Mouse (Mus musculus): ENCODE results near the gene Mgat3. TPM values are rescaled to one million over a fixed set of nuclear protein-coding genes. Genes with fewer than 3 reads are reported as not detected.

Mgat3 gene
- polyA plus RNA-seq, 1 experiment from 2014 or later, result 0.55 TPM

DNA sequence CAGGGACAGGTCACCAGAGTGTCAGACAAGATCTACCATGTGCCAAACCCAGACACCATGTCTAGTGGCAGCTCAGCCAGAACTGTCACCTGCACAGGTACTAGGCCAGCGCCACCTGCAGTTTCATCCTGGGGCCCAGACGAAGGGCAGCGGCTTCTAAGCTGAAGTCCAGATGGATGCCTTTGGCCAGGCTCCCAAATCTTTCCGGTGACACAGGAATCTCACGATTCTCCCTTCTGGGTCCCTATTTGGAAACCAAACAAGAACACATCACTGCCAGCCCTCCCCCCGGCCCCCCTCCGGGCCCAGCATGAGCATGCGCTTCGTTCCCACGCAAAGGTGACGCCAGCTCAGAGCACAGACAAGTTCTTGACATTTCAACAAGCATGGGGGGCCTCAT is 10.2 kb upstream of the Mgat3 start:
- WGBS (ENCODE audit: insufficient replicate concordance), result 83% methylated on average over 11 of the region's 11 CpGs
- Histone ChIP-seq H3K4me2 (ENCODE audit: low read depth, low read length) (no peak overlapping the region), H3K36me3 (ENCODE audit: control insufficient read depth, insufficient read depth) (peaks cover 11% of the 10 kb centered on the region), H3K9ac (ENCODE audit: low read depth, low read length) (no peak overlapping the region), H3K27me3 (ENCODE audit: control insufficient read depth, insufficient read depth, low read depth, low read length) (no peaks in the 10 kb centered on the region), H3K9me3 (replicated peaks; ENCODE audit: control insufficient read depth, low read length) (no peaks in the 10 kb centered on the region), H3K27ac (ENCODE audit: low read length) (no peak overlapping the region), H3K4me3 (ENCODE audit: low read depth, low read length) (no peak overlapping the region), H3K4me1 (ENCODE audit: control insufficient read depth, low read depth, low read length) (no peaks in the 10 kb centered on the region; the same call in 1 of the 2 replicates)
- no peak for ATAC-seq (ENCODE audit: low read depth)

DNA sequence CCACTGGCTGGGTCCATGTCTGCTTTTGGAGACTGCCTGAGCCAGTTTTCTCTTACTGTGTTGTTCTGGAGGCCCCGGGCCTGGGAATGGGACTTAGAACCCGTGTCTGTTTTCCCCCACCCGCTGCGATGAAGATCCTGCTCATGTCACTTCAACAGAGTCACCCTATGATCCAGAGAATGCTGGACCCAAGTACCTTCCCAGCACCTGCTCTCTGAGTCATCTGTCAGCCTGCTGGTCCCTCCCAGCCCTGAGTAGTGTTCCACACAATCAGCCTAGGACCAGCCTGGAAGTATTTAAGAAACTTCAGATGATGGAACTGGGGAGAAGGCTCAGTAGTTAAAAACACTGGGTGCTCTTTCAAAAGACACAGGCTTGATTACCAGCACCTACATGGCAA is 9.8 kb upstream of the Mgat3 start:
- Histone ChIP-seq H3K36me3 (ENCODE audit: control insufficient read depth, insufficient read depth) (peaks cover 11% of the 10 kb centered on the region), H3K27me3 (ENCODE audit: control insufficient read depth, insufficient read depth, low read depth, low read length) (no peaks in the 10 kb centered on the region), H3K4me3 (ENCODE audit: low read depth, low read length) (no peak overlapping the region), H3K27ac (ENCODE audit: low read length) (no peak overlapping the region), H3K4me1 (ENCODE audit: control insufficient read depth, low read depth, low read length) (no peaks in the 10 kb centered on the region; the same call in 1 of the 2 replicates), H3K4me2 (ENCODE audit: low read depth, low read length) (no peak overlapping the region), H3K9me3 (replicated peaks; ENCODE audit: control insufficient read depth, low read length) (no peaks in the 10 kb centered on the region), H3K9ac (ENCODE audit: low read depth, low read length) (no peak overlapping the region)
- ATAC-seq (ENCODE audit: low read depth), result no peak
- WGBS (ENCODE audit: insufficient replicate concordance), result 78% methylated on average over 4 of the region's 4 CpGs

DNA sequence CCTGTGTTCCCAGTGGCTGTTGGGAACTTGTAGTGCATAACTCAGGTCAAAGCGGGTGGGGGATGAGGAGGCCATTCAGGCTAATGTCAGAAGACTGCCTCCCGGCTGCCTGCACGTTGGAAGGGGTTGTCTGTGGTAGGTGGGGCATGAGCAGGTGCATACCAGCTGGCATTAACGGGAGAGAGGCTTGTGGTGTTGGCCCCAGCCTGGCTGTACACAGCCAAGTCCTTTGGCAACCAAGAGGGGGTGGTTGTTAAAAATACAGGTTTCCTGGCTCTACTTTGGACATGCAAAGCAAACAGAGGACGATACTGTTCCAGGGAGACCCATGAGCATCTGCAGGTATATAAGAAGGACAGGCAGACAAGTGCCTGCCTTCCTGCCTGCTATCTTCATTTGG is 8.1 kb upstream of the Mgat3 start:
- no peak overlapping the region for H3K4me2 ChIP-seq (ENCODE audit: low read depth, low read length)
- 43% methylated on average over 5 of the region's 5 CpGs for WGBS (ENCODE audit: insufficient replicate concordance)
- ATAC-seq (ENCODE audit: low read depth), result no peak
- H3K4me1 ChIP-seq (ENCODE audit: control insufficient read depth, low read depth, low read length), result no peaks in the 10 kb centered on the region
- H3K27me3 ChIP-seq (ENCODE audit: control insufficient read depth, insufficient read depth, low read depth, low read length), result no peaks in the 10 kb centered on the region; the same call in 1 of the 2 replicates
- H3K4me3 ChIP-seq (ENCODE audit: low read depth, low read length), result no peak overlapping the region
- peaks cover 9% of the 10 kb centered on the region for H3K36me3 ChIP-seq (ENCODE audit: control insufficient read depth, insufficient read depth)
- no peak overlapping the region for H3K9ac ChIP-seq (ENCODE audit: low read depth, low read length)
- no peaks in the 10 kb centered on the region for H3K9me3 ChIP-seq (replicated peaks; ENCODE audit: control insufficient read depth, low read length)
- H3K27ac ChIP-seq (ENCODE audit: low read length), result no peak overlapping the region

DNA sequence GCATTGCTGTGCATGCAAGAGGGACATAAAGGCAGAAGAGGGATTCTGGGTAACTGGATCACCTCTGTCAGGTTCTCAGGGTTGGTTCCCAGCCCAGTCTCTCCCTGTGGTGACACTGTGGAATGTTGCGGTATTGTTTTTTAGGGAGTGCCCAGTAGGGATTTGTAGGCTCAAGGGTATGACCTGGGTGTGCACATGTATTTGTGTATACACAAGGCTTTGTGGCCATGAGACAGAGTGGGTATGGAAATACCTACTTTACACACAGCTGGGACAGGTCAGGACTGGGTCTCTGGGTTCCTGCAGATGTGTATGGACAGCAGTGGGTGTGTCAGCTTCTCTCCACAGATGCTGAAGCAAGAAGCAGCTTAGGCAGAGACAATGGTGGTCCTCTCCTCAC is 4.0 kb upstream of the Mgat3 start:
- no peak overlapping the region for H3K9ac ChIP-seq (ENCODE audit: low read depth, low read length)
- no peaks in the 10 kb centered on the region for H3K9me3 ChIP-seq (replicated peaks; ENCODE audit: control insufficient read depth, low read length)
- no peaks in the 10 kb centered on the region for H3K36me3 ChIP-seq (ENCODE audit: control insufficient read depth, insufficient read depth)
- peaks cover 2% of the 10 kb centered on the region; the same call in 1 of the 2 replicates for H3K4me1 ChIP-seq (ENCODE audit: control insufficient read depth, low read depth, low read length)
- no peak overlapping the region for H3K4me3 ChIP-seq (ENCODE audit: low read depth, low read length)
- ATAC-seq (ENCODE audit: low read depth), result no peak
- H3K4me2 ChIP-seq (ENCODE audit: low read depth, low read length), result no peak overlapping the region
- peaks cover 35% of the 10 kb centered on the region for H3K27me3 ChIP-seq (ENCODE audit: control insufficient read depth, insufficient read depth, low read depth, low read length)
- H3K27ac ChIP-seq (ENCODE audit: low read length), result no peak overlapping the region
- WGBS (ENCODE audit: insufficient replicate concordance), result 85% methylated on average over 1 of the region's 1 CpGs

DNA sequence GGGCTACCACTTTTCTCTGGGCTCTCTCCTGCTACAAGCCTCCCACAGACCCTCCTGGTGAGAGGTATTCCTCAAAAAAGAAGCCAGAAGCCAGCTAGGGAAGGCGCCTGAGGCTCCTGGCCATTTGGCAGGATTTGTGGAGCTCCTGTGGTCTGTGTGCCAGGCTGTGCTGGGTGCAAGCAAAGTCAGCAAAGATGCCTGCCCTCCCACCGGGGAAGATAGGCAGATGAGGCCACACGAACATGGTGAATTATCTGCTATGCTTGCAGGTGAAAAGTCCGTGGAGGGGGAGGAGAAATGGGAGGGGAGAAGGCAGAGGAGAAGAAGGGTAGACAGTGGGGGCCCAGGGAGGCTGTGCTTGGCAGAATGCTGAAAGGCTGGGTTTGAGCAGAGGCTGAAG is 3.2 kb upstream of the Mgat3 start:
- Histone ChIP-seq H3K4me3 (ENCODE audit: low read depth, low read length) (no peak overlapping the region), H3K9me3 (replicated peaks; ENCODE audit: control insufficient read depth, low read length) (no peaks in the 10 kb centered on the region), H3K4me1 (ENCODE audit: control insufficient read depth, low read depth, low read length) (peaks cover 2% of the 10 kb centered on the region; the same call in 1 of the 2 replicates), H3K4me2 (ENCODE audit: low read depth, low read length) (no peak overlapping the region), H3K27me3 (ENCODE audit: control insufficient read depth, insufficient read depth, low read depth, low read length) (peaks cover 44% of the 10 kb centered on the region), H3K9ac (ENCODE audit: low read depth, low read length) (no peak overlapping the region), H3K36me3 (ENCODE audit: control insufficient read depth, insufficient read depth) (no peaks in the 10 kb centered on the region), H3K27ac (ENCODE audit: low read length) (no peak overlapping the region)
- no peak for ATAC-seq (ENCODE audit: low read depth)
- 17% methylated on average over 4 of the region's 4 CpGs for WGBS (ENCODE audit: insufficient replicate concordance)

DNA sequence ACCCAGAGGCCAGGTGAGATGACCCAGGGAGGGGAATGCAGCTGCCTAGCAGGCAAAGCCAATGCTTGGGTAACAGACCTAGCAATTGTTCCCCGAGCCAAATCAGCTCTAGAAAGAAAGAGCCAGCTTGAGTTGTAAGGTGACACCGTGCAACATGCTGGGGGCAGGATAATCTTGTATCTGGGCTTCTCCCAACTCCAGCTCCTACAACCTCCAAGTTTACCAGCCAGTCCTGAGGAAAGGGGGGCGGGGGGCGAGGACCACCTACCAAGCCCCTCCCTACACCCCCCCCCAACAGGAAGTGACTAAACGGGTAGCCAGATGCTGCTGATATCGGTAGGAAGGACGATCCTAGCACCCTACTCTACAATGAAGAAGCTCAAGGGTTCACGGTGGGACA is 2.2 kb upstream of the Mgat3 start:
- WGBS (ENCODE audit: insufficient replicate concordance), result 8% methylated on average over 8 of the region's 8 CpGs
- H3K27me3 ChIP-seq (ENCODE audit: control insufficient read depth, insufficient read depth, low read depth, low read length), result peaks cover 53% of the 10 kb centered on the region
- H3K27ac ChIP-seq (ENCODE audit: low read length), result no peak overlapping the region
- no peak overlapping the region for H3K4me2 ChIP-seq (ENCODE audit: low read depth, low read length)
- H3K4me1 ChIP-seq (ENCODE audit: control insufficient read depth, low read depth, low read length), result peaks cover 2% of the 10 kb centered on the region; the same call in 1 of the 2 replicates
- H3K4me3 ChIP-seq (ENCODE audit: low read depth, low read length), result no peak overlapping the region
- no peak overlapping the region for H3K9ac ChIP-seq (ENCODE audit: low read depth, low read length)
- H3K36me3 ChIP-seq (ENCODE audit: control insufficient read depth, insufficient read depth), result no peaks in the 10 kb centered on the region
- no peaks in the 10 kb centered on the region for H3K9me3 ChIP-seq (replicated peaks; ENCODE audit: control insufficient read depth, low read length)
- no peak for ATAC-seq (ENCODE audit: low read depth)

DNA sequence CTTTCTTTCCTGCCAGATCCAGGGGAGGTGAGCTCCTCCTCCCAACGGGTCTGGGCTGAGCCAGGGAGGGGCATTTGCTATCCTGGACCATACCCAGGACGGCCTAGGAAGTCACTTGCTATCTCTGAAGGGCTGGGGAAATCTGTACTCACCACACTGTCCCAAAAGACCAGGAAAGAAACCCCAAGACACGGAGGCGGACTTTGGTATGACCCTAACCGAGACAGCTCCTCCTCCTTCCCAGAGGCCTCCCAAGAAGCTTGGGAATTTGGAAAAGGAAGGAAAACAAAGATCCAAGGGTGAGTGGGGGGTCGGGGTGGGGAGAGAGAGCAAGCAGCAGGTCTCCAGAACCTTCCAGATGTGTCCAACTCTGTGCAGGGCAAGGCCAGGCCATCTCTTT is 1.7 kb upstream of the Mgat3 start:
- Histone ChIP-seq H3K4me3 (ENCODE audit: low read depth, low read length) (no peak overlapping the region), H3K4me2 (ENCODE audit: low read depth, low read length) (no peak overlapping the region), H3K9me3 (replicated peaks; ENCODE audit: control insufficient read depth, low read length) (no peaks in the 10 kb centered on the region), H3K27ac (ENCODE audit: low read length) (no peak overlapping the region), H3K27me3 (ENCODE audit: control insufficient read depth, insufficient read depth, low read depth, low read length) (peaks cover 54% of the 10 kb centered on the region), H3K36me3 (ENCODE audit: control insufficient read depth, insufficient read depth) (no peaks in the 10 kb centered on the region), H3K9ac (ENCODE audit: low read depth, low read length) (no peak overlapping the region), H3K4me1 (ENCODE audit: control insufficient read depth, low read depth, low read length) (peaks cover 2% of the 10 kb centered on the region; the same call in 1 of the 2 replicates)
- 20% methylated on average over 6 of the region's 6 CpGs for WGBS (ENCODE audit: insufficient replicate concordance)
- no peak for ATAC-seq (ENCODE audit: low read depth)

DNA sequence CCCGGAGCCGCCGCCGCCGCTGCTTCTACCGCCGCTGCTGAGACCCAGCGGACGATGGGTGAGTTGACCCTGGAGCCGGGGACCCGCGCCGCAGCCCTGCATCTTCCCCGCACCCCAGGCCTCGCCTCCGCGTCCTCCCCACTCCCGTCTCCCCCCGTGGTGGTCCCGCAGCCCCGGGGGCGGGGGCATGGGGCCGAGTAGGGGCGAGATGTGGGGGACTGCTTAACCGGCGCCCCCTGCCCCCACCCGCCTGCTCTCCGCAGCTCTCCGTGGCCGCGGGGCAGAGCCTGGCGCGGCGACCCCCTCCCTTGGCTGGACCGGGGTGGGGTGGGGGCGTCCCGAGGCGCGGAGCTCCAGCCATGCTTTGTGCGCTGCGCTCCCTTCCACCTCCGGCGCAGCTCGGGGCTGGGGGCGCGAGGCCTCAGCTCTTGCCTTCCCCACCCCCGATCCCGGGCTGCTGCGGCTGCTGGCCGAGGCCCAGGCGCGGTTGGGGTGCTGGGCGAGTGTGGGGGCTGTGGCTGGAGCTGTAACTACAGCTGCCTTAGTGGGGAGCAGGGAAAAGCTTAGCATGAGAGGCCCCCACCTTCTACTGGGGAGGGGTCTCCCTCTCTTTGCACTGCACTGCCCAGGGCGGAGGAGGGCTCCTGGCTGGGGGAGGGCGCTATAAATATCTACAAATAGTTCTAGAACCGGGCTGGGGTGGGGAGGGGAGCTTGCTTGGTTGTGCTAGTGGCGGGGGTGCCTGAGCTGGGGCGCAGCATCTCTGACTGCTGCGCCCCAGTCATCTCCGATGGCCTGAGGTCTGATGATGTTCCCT is 468 bp downstream of the Mgat3 start:
- 3% methylated on average over 49 of the region's 60 CpGs for WGBS (ENCODE audit: insufficient replicate concordance)
- ATAC-seq (ENCODE audit: low read depth), result no peak
- H3K4me2 ChIP-seq (ENCODE audit: low read depth, low read length), result peak overlapping the region; percentile 62
- no peaks in the 10 kb centered on the region for H3K36me3 ChIP-seq (ENCODE audit: control insufficient read depth, insufficient read depth)
- H3K4me3 ChIP-seq (ENCODE audit: low read depth, low read length), result peak overlapping the region; percentile 59
- H3K9ac ChIP-seq (ENCODE audit: low read depth, low read length), result peak overlapping the region; percentile 44
- H3K27me3 ChIP-seq (ENCODE audit: control insufficient read depth, insufficient read depth, low read depth, low read length), result peaks cover 54% of the 10 kb centered on the region
- H3K9me3 ChIP-seq (replicated peaks; ENCODE audit: control insufficient read depth, low read length), result no peaks in the 10 kb centered on the region
- H3K4me1 ChIP-seq (ENCODE audit: control insufficient read depth, low read depth, low read length), result peaks cover 2% of the 10 kb centered on the region; the same call in 1 of the 2 replicates
- no peak overlapping the region for H3K27ac ChIP-seq (ENCODE audit: low read length)

DNA sequence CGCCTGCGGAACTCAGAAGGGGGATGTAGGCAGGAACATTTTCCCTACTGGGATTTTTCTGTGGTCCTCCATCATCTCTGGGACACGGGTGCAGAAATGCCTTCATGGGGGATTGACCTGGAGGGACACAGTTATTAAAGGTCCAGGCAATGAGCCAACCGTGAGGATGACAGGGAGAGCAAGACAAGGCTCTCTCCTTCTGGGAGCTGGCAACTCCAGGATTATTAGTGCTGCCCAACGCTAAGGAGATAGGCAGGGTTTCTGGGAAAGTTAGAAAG is 1.0 kb downstream of the Mgat3 start:
- Histone ChIP-seq H3K27ac (ENCODE audit: low read length) (no peak overlapping the region), H3K4me3 (ENCODE audit: low read depth, low read length) (no peak overlapping the region; the same call in 1 of the 2 replicates), H3K9me3 (replicated peaks; ENCODE audit: control insufficient read depth, low read length) (no peaks in the 10 kb centered on the region), H3K4me1 (ENCODE audit: control insufficient read depth, low read depth, low read length) (peaks cover 2% of the 10 kb centered on the region; the same call in 1 of the 2 replicates), H3K9ac (ENCODE audit: low read depth, low read length) (no peak overlapping the region), H3K4me2 (ENCODE audit: low read depth, low read length) (peak overlapping the region; percentile 62), H3K27me3 (ENCODE audit: control insufficient read depth, insufficient read depth, low read depth, low read length) (peaks cover 54% of the 10 kb centered on the region), H3K36me3 (ENCODE audit: control insufficient read depth, insufficient read depth) (no peaks in the 10 kb centered on the region)
- WGBS (ENCODE audit: insufficient replicate concordance), result 14% methylated on average over 5 of the region's 5 CpGs
- no peak for ATAC-seq (ENCODE audit: low read depth)
